Mouse (Mus musculus) v-Abl transformed pro-B cells (cell line): ENCODE data around the gene Git2.

Experiments used
- in situ Hi-C, 2 experiments: fragments of 400-800 bp; cut with MboI; formaldehyde crosslinking; loops; one replicate each; pipeline ENCODE4 v1.15.1; 2025; ENCODE audit not compliant: unreplicated experiment in 2 of 2

Gene Git2

GRCm38 (mm10) chr5:114801049-114801448, 25.7 kb upstream of the Git2 start:
- in situ Hi-C loops: no loop called here

- in situ Hi-C loops: no loop called here
Measured at GRCm38 (mm10) chr5:114799848-114800247, 24.5 kb upstream of the Git2 start.

- in situ Hi-C loops: no loop called here
Measured at GRCm38 (mm10) chr5:114797253-114797652, 21.9 kb upstream of the Git2 start.

DNA sequence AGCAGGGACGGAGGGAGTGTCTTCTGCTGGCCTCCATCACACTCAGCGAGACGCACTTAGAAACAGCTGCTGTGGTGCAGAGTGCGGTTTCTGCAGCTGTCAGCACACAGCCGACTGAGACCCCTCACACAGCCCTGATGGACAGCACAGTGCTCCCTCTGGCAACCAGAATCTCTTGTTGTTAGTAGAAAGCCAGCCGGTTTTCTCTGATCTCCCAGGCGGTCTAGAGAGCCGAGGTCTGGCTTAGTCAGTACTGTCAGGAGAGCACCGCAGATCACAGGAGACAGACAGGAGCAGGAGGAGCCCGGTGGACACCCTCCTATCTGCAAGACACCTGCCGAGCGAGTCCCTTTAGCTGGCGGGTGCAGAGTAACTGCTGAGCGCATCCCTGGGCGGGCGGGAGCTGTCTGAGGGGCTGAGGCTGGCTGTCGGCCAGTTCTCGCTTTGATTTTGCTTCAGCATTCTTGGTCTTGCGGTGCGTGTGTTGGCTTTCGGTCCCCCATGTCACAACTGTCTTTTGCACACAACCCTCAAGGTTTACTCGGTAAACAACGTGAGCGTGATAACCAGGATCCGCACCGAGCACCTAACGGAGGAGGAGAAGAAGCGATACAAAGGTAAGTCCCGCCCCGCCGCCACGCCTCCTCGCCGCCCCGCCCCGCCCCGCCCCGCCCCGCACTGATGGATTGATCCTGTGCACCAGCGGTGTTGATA, 21.1 kb upstream of the Git2 start:
- in situ Hi-C loops: no loop called here

DNA sequence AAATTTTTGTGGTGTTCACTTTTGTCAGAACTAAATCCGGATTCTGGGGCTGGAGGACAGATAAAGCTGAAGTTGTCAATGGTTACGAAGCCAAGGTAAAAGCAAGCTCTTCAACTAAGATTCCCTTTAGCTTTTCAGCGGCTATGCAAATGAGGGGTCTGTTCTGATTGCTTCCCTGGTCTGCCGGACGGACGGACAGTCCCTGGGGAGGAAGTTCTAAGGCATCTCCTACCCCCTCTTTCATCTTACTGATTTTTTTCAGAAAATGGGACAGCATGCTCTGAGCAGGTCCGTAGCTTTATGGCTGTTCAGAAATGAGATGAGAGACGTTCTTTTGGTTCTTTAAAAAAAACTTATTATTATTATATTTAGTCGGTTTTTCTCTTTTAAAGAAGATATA, 20.3 kb upstream of the Git2 start:
- in situ Hi-C loops: no loop called here

DNA sequence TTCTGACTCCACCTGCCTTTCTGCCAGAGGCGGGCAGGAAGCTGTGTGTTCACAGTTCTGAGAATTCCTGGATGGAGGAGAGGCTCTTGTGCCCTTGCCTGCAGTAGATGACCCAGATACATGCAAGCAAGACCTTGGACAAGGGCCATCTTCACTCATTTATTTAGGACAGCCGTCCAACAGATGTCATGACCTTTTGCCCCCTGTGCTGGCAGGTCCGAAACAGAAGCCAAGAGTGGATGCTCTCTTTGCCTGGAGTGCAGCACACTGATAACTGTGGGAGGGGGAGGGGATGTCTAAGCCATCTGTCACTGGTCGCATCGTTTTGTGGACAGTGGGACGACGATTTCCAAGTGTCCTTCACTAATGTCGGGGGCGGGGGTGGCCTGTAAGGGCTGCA, 19.9 kb upstream of the Git2 start:
- in situ Hi-C loops: no loop called here

GRCm38 (mm10) chr5:114794609-114795008, 19.3 kb upstream of the Git2 start:
- in situ Hi-C loops: no loop called here

- in situ Hi-C loops: no loop called here
Measured at GRCm38 (mm10) chr5:114793317-114793716, 18.0 kb upstream of the Git2 start.

GRCm38 (mm10) chr5:114785196-114785595, 9.9 kb upstream of the Git2 start:
- in situ Hi-C loops: no loop called here

DNA sequence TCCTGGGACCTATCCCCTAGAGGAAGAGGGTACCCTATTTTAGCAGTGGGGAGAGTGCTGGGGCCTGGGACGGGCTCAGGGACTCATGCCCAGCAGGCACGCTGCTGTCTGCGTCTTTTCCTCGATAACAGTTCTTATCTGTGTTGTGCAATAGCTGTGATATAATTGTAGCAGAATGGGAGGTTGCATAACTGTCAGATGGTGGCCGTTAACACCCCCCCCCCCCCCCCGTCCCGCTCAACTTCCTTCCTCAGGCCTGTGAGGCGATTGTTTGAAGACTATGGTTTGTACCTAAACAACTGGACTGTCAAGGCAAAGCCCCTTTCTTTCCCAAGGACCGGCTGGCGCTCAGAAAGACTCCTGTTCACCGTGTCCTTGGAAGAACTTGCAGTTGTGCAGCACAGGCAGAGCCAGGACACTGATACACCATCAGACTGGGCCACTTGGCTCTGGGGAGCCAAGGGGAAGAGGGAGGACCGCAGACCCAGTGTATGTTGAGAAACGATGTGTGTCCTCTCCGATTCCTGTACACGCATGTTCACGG, 9.4 kb upstream of the Git2 start:
- in situ Hi-C loops: no loop called here

DNA sequence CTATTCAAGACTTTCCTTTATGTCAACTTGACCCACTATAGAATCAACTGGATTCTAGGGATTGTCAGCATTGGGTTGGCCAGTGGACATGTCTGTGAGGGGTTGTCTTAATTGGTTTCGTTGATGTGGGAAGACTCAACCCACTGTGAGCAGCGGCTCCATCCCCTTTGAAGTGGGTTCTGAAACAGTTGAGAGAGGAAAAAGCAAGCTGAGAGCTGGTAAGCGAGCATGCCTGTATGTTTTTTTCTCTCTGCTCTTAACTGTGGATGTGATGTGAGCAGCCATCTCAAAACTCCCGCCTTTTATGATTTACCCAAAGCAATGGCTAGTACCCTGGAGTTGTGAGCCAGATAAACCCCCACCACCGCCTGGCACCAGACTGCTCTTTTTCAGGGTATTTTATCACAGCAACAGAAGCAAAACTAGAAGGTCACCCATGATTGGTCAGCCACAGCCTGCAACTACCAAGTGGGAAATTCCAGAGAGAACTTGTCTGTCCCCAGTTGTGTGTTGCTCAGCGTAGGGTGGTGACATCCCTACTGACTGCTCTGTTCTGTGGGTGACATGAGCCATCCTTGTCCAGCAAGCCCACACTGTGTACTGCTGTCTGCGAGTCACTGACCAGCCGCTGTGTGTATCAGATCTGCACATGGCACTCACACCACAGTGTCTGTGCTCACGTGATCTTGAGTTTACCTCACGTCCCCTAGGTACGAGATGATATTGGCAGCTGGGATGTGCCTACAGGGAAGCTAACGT, 8.3 kb upstream of the Git2 start:
- in situ Hi-C loops: no loop called here

GRCm38 (mm10) chr5:114782991-114783390, 7.7 kb upstream of the Git2 start:
- in situ Hi-C loops: no loop called here

DNA sequence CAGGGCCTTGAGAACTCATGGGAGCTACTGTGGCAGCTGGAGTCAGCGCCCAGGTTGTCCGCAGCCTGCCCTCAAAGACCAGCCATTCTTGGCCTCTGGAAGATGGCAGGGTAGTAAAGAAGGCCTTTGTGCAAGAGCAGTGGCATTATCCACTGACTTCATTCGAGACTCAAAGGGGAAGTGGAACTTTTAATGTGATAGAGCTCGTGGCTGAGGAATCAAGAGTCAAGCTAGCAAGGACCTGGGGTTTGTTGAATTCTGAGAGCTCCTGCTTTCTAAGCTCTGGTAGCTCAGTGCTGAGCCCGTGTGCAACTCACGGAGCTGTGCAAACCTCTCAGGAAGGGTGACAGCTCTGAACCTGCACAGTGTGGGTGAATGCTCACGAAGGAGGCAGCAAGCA, 5.6 kb upstream of the Git2 start:
- in situ Hi-C loops: no loop called here

GRCm38 (mm10) chr5:114779956-114780489, 4.7 kb upstream of the Git2 start:
- in situ Hi-C loops: no loop called here

DNA sequence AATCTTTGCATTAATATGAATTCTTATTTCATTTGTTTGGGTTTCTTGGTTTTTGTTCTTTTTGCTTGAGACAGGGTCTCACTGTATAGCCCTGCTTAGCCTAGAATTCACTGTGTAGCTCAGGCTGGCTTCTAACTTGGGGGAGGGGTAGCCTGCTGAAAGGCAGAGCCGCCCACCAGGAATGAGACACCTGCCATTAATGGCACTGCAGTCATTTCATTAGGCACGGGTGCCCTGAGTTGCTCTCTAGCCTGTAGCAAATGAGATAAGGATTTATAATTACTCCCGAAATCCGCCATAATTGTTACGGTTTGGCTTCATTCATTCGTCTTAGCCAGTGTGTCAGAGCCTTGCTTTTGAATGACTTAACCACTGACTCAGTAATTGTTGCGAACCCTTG, 857 bp upstream of the Git2 start:
- in situ Hi-C loops: no loop called here

DNA sequence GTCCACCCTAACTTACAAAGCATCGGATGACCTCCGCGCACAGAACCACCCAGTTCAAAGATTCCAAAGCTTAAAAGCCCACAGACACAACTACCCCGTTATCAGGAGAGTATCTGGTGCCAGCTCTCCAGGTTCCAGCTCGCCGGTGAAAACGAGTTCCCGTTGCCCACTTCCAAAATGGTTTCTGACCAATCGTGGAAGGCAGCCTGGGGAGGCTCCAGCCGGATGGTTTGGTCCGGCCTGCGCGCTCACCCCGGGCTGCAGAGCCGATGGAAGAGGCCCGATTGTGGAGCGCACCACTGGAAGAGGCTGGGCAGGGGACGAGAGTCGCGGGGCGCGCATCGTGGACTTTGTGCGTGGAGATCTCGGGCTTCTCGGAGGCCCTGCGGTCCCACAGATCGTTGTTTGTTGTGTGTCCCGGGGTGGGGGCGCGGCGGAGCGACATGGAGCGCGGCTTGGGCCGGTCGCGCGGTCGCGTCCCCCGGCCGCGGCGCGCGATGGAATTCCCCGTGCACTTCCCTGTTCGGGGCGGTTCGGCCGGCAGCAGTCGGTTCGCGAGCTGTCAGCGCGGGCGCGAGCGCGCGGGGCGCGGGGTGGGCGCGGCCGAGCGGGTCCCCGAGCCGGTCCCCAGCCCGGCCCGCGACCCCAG, 790 bp downstream of the Git2 start, which contains the start of gene Ankrd13a:
Gene Ankrd13a (plus strand): TSS at position 275 of the 649 bp plus-strand sequence.
- in situ Hi-C loops: loop anchor here in 1 of 2 experiments (5.0 kb wide), 1 partner anchor 33 kb away; no protein-coding TSS in a partner anchor

DNA sequence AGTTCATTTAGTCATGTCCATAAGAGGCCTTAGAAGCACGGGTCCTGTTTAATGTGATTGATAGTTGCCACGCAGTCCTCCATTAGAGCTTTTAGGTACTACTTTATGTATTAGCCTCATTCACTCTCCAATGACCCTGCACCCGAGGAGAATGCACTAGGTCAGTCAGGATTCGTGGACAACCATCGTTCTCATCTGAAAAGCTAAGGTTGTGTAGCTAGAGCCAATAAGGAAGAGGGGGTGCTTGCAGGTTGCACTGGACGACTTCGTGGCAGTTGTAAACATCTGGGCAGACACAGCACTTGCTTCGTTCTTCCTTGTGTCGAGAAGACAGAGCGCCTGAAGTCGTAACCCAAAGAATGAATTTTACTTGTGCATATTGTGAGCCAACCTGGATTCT, 1.5 kb downstream of the Git2 start:
- in situ Hi-C loops: loop anchor here in 1 of 2 experiments (5.0 kb wide), 1 partner anchor 34 kb away; no protein-coding TSS in a partner anchor

- in situ Hi-C loops: loop anchor here in 1 of 2 experiments (5.0 kb wide), 1 partner anchor 34 kb away; no protein-coding TSS in a partner anchor
Measured at GRCm38 (mm10) chr5:114773211-114773710, 2.1 kb downstream of the Git2 start.

- in situ Hi-C loops: loop anchor here in 1 of 2 experiments (5.0 kb wide), 1 partner anchor 35 kb away; no protein-coding TSS in a partner anchor
Measured at GRCm38 (mm10) chr5:114772456-114773203, 2.7 kb downstream of the Git2 start.

- in situ Hi-C loops: loop anchor here in 1 of 2 experiments (5.0 kb wide), 1 partner anchor 36 kb away; no protein-coding TSS in a partner anchor
Measured at GRCm38 (mm10) chr5:114771796-114772195, 3.5 kb downstream of the Git2 start.
